Mouse (Mus musculus): ENCODE results near the gene Ctf1. TPM values are rescaled to one million over a fixed set of nuclear protein-coding genes. Genes with fewer than 3 reads are reported as not detected.

Gene Ctf1
- polyA plus RNA-seq, 1 experiment: 10.5 TPM

- Histone ChIP-seq H3K4me3 (ENCODE audit: insufficient read depth, low read depth, low read length) (no peak overlapping the region), H3K27ac (replicated peaks; ENCODE audit: low read depth, low read length) (no peak overlapping the region), H3K4me1 (ENCODE audit: control insufficient read depth, insufficient read depth, insufficient read length, low read length) (peaks cover 4% of the 10 kb centered on the region; the same call in 1 of the 2 replicates)
Observed at GRCm38 (mm10) chr7:127766851-127767609, 54.5 kb downstream of the Ctf1 start.

Other genes starting within 250 kb of the Ctf1 start
- gene Fbrs, start 233.5 kb upstream of the Ctf1 start, polyA plus RNA-seq (2012; ENCODE audit: insufficient read depth, insufficient read length, missing spikeins): 16.5 and 18.2 TPM in 2 replicates
- gene Srcap, start 200.8 kb upstream of the Ctf1 start, polyA plus RNA-seq (2012; ENCODE audit: insufficient read depth, insufficient read length, missing spikeins): 21.6 and 24.7 TPM in 2 replicates
- 0.28 and 3.4 TPM in 2 replicates for gene Gm42715, start 193.2 kb upstream of the Ctf1 start, polyA plus RNA-seq (2012; ENCODE audit: insufficient read depth, insufficient read length, missing spikeins)
- gene Tmem265, start 151.3 kb upstream of the Ctf1 start, polyA plus RNA-seq (2012; ENCODE audit: insufficient read depth, insufficient read length, missing spikeins): 2.0 TPM in 1 of 2 replicates, not detected in the other
- gene Phkg2, start 139.4 kb upstream of the Ctf1 start, polyA plus RNA-seq (2012; ENCODE audit: insufficient read depth, insufficient read length, missing spikeins): 15.9 and 17.1 TPM in 2 replicates
- 4.5 and 6.0 TPM in 2 replicates for gene Ccdc189, start 124.1 kb upstream of the Ctf1 start, polyA plus RNA-seq (2012; ENCODE audit: insufficient read depth, insufficient read length, missing spikeins)
- 14.7 and 19.4 TPM in 2 replicates for gene Rnf40, start 124.0 kb upstream of the Ctf1 start, polyA plus RNA-seq (2012; ENCODE audit: insufficient read depth, insufficient read length, missing spikeins)
- 6.6 and 7.5 TPM in 2 replicates for gene Zfp629, start 96.9 kb upstream of the Ctf1 start, polyA plus RNA-seq (2012; ENCODE audit: insufficient read depth, insufficient read length, missing spikeins)
- 15.7 and 17.4 TPM in 2 replicates for gene Bcl7c, start 3.8 kb upstream of the Ctf1 start, polyA plus RNA-seq (2012; ENCODE audit: insufficient read depth, insufficient read length, missing spikeins)
- gene Ctf2, start 19.4 kb downstream of the Ctf1 start, polyA plus RNA-seq (2012; ENCODE audit: insufficient read depth, insufficient read length, missing spikeins): not detected in 2 replicates
- 2.7 and 3.2 TPM in 2 replicates for gene Fbxl19, start 31.8 kb downstream of the Ctf1 start, polyA plus RNA-seq (2012; ENCODE audit: insufficient read depth, insufficient read length, missing spikeins)
- 16.8 and 23.1 TPM in 2 replicates for gene Orai3, start 57.1 kb downstream of the Ctf1 start, polyA plus RNA-seq (2012; ENCODE audit: insufficient read depth, insufficient read length, missing spikeins)
- gene Setd1a, start 63.9 kb downstream of the Ctf1 start, polyA plus RNA-seq (2012; ENCODE audit: insufficient read depth, insufficient read length, missing spikeins): 11.7 and 13.6 TPM in 2 replicates
- 0.54 TPM in 1 of 2 replicates, not detected in the other for gene Gm49388, start 72.9 kb downstream of the Ctf1 start, polyA plus RNA-seq (2012; ENCODE audit: insufficient read depth, insufficient read length, missing spikeins)
- gene Hsd3b7, start 87.9 kb downstream of the Ctf1 start, polyA plus RNA-seq (2012; ENCODE audit: insufficient read depth, insufficient read length, missing spikeins): 39.6 and 47.1 TPM in 2 replicates
- gene Stx4a, start 111.6 kb downstream of the Ctf1 start, polyA plus RNA-seq (2012; ENCODE audit: insufficient read depth, insufficient read length, missing spikeins): 89.1 and 91.8 TPM in 2 replicates
- gene Stx1b, start 111.8 kb downstream of the Ctf1 start, polyA plus RNA-seq (2012; ENCODE audit: insufficient read depth, insufficient read length, missing spikeins): 4.8 and 8.4 TPM in 2 replicates
- 6.3 and 6.8 TPM in 2 replicates for gene Zfp646, start 163.5 kb downstream of the Ctf1 start, polyA plus RNA-seq (2012; ENCODE audit: insufficient read depth, insufficient read length, missing spikeins)
- gene Zfp668, start 164.1 kb downstream of the Ctf1 start, polyA plus RNA-seq (2012; ENCODE audit: insufficient read depth, insufficient read length, missing spikeins): 1.4 TPM in 2 replicates
- gene Prss53, start 178.2 kb downstream of the Ctf1 start, polyA plus RNA-seq (2012; ENCODE audit: insufficient read depth, insufficient read length, missing spikeins): 0.67 and 1.1 TPM in 2 replicates
- not detected in 2 replicates for gene Gm21974, start 182.7 kb downstream of the Ctf1 start, polyA plus RNA-seq (2012; ENCODE audit: insufficient read depth, insufficient read length, missing spikeins)
- gene Vkorc1, start 182.9 kb downstream of the Ctf1 start, polyA plus RNA-seq (2012; ENCODE audit: insufficient read depth, insufficient read length, missing spikeins): 72.3 and 86.0 TPM in 2 replicates
- 202 and 239 TPM in 2 replicates for gene Bckdk, start 191.3 kb downstream of the Ctf1 start, polyA plus RNA-seq (2012; ENCODE audit: insufficient read depth, insufficient read length, missing spikeins)
- 17.9 and 21.4 TPM in 2 replicates for gene Kat8, start 199.8 kb downstream of the Ctf1 start, polyA plus RNA-seq (2012; ENCODE audit: insufficient read depth, insufficient read length, missing spikeins)
- 0.79 TPM in 1 of 2 replicates, not detected in the other for gene Prss8, start 217.4 kb downstream of the Ctf1 start, polyA plus RNA-seq (2012; ENCODE audit: insufficient read depth, insufficient read length, missing spikeins)
- gene Prss36, start 234.0 kb downstream of the Ctf1 start, polyA plus RNA-seq (2012; ENCODE audit: insufficient read depth, insufficient read length, missing spikeins): 20.2 and 23.7 TPM in 2 replicates